Mouse (Mus musculus): ENCODE data around the gene Nuak2. TPM values are rescaled to one million over a fixed set of nuclear protein-coding genes. Genes with fewer than 3 reads are reported as not detected.

The Nuak2 gene
- polyA plus RNA-seq, 1 experiment from 2014 or later = 13.4 TPM

GRCm38 (mm10) chr1:132306160-132306559, 9.8 kb upstream of the Nuak2 start:
- Histone ChIP-seq H3K4me1 (replicated peaks; ENCODE audit: control insufficient read depth, insufficient read depth, low read length) (no peaks in the 10 kb centered on the region), H3K27me3 (replicated peaks; ENCODE audit: control insufficient read depth, insufficient read depth, low read length) (no peaks in the 10 kb centered on the region), H3K4me3 (replicated peaks; ENCODE audit: low read length) (no peak overlapping the region), H3K27ac (ENCODE audit: low read length) (no peak overlapping the region), H3K36me3 (ENCODE audit: control insufficient read depth, insufficient read depth) (no peaks in the 10 kb centered on the region), H3K9me3 (ENCODE audit: control insufficient read depth, low read length) (no peaks in the 10 kb centered on the region), H3K9ac (replicated peaks; ENCODE audit: low read depth, low read length) (no peak overlapping the region), H3K4me2 (ENCODE audit: low read length) (no peak overlapping the region)
- ATAC-seq = no peak
- 28% methylated on average over 4 of the region's 4 CpGs for WGBS

GRCm38 (mm10) chr1:132306808-132307207, 9.1 kb upstream of the Nuak2 start:
- H3K9ac ChIP-seq (replicated peaks; ENCODE audit: low read depth, low read length) = no peak overlapping the region
- no peak for ATAC-seq
- no peaks in the 10 kb centered on the region for H3K27me3 ChIP-seq (replicated peaks; ENCODE audit: control insufficient read depth, insufficient read depth, low read length)
- H3K4me2 ChIP-seq (ENCODE audit: low read length) = no peak overlapping the region
- H3K36me3 ChIP-seq (ENCODE audit: control insufficient read depth, insufficient read depth) = no peaks in the 10 kb centered on the region
- WGBS = 18% methylated on average over 4 of the region's 4 CpGs
- H3K27ac ChIP-seq (ENCODE audit: low read length) = no peak overlapping the region
- no peaks in the 10 kb centered on the region for H3K4me1 ChIP-seq (replicated peaks; ENCODE audit: control insufficient read depth, insufficient read depth, low read length)
- H3K9me3 ChIP-seq (ENCODE audit: control insufficient read depth, low read length) = no peaks in the 10 kb centered on the region
- H3K4me3 ChIP-seq (replicated peaks; ENCODE audit: low read length) = no peak overlapping the region

GRCm38 (mm10) chr1:132307962-132308361, 8.0 kb upstream of the Nuak2 start:
- no peak overlapping the region for H3K4me2 ChIP-seq (ENCODE audit: low read length)
- ATAC-seq = no peak
- H3K4me3 ChIP-seq (replicated peaks; ENCODE audit: low read length) = no peak overlapping the region
- WGBS = 81% methylated on average over 6 of the region's 6 CpGs
- H3K4me1 ChIP-seq (replicated peaks; ENCODE audit: control insufficient read depth, insufficient read depth, low read length) = no peaks in the 10 kb centered on the region
- no peaks in the 10 kb centered on the region for H3K9me3 ChIP-seq (ENCODE audit: control insufficient read depth, low read length)
- H3K36me3 ChIP-seq (ENCODE audit: control insufficient read depth, insufficient read depth) = no peaks in the 10 kb centered on the region
- H3K27ac ChIP-seq (ENCODE audit: low read length) = no peak overlapping the region
- no peak overlapping the region for H3K9ac ChIP-seq (replicated peaks; ENCODE audit: low read depth, low read length)
- no peaks in the 10 kb centered on the region for H3K27me3 ChIP-seq (replicated peaks; ENCODE audit: control insufficient read depth, insufficient read depth, low read length)

GRCm38 (mm10) chr1:132308674-132309073, 7.3 kb upstream of the Nuak2 start:
- ATAC-seq = no peak
- no peaks in the 10 kb centered on the region for H3K27me3 ChIP-seq (replicated peaks; ENCODE audit: control insufficient read depth, insufficient read depth, low read length)
- no peak overlapping the region for H3K4me3 ChIP-seq (replicated peaks; ENCODE audit: low read length)
- no peak overlapping the region for H3K4me2 ChIP-seq (ENCODE audit: low read length)
- H3K36me3 ChIP-seq (ENCODE audit: control insufficient read depth, insufficient read depth) = no peaks in the 10 kb centered on the region
- no peaks in the 10 kb centered on the region for H3K9me3 ChIP-seq (ENCODE audit: control insufficient read depth, low read length)
- no peak overlapping the region for H3K9ac ChIP-seq (replicated peaks; ENCODE audit: low read depth, low read length)
- no peaks in the 10 kb centered on the region for H3K4me1 ChIP-seq (replicated peaks; ENCODE audit: control insufficient read depth, insufficient read depth, low read length)
- H3K27ac ChIP-seq (ENCODE audit: low read length) = no peak overlapping the region
- WGBS = 80% methylated on average over 7 of the region's 7 CpGs

- WGBS = 73% methylated on average over 7 of the region's 7 CpGs
- H3K4me3 ChIP-seq (replicated peaks; ENCODE audit: low read length) = no peak overlapping the region
- no peaks in the 10 kb centered on the region for H3K27me3 ChIP-seq (replicated peaks; ENCODE audit: control insufficient read depth, insufficient read depth, low read length)
- no peak overlapping the region for H3K4me2 ChIP-seq (ENCODE audit: low read length)
- no peak overlapping the region for H3K9ac ChIP-seq (replicated peaks; ENCODE audit: low read depth, low read length)
- no peak overlapping the region for H3K27ac ChIP-seq (ENCODE audit: low read length)
- no peak for ATAC-seq
- H3K4me1 ChIP-seq (replicated peaks; ENCODE audit: control insufficient read depth, insufficient read depth, low read length) = peaks cover 4% of the 10 kb centered on the region; the same call in 1 of the 2 replicates
- no peaks in the 10 kb centered on the region for H3K9me3 ChIP-seq (ENCODE audit: control insufficient read depth, low read length)
- H3K36me3 ChIP-seq (ENCODE audit: control insufficient read depth, insufficient read depth) = no peaks in the 10 kb centered on the region
Measured at GRCm38 (mm10) chr1:132310754-132311153, 5.2 kb upstream of the Nuak2 start.

GRCm38 (mm10) chr1:132311174-132311859, 4.6 kb upstream of the Nuak2 start:
- no peaks in the 10 kb centered on the region for H3K27me3 ChIP-seq (replicated peaks; ENCODE audit: control insufficient read depth, insufficient read depth, low read length)
- no peak for ATAC-seq
- no peaks in the 10 kb centered on the region for H3K9me3 ChIP-seq (ENCODE audit: control insufficient read depth, low read length)
- no peak overlapping the region for H3K4me3 ChIP-seq (replicated peaks; ENCODE audit: low read length)
- H3K4me1 ChIP-seq (replicated peaks; ENCODE audit: control insufficient read depth, insufficient read depth, low read length) = peaks cover 5% of the 10 kb centered on the region
- no peak overlapping the region for H3K9ac ChIP-seq (replicated peaks; ENCODE audit: low read depth, low read length)
- H3K36me3 ChIP-seq (ENCODE audit: control insufficient read depth, insufficient read depth) = no peaks in the 10 kb centered on the region
- WGBS = 80% methylated on average over 10 of the region's 10 CpGs
- no peak overlapping the region for H3K4me2 ChIP-seq (ENCODE audit: low read length)
- no peak overlapping the region for H3K27ac ChIP-seq (ENCODE audit: low read length)

GRCm38 (mm10) chr1:132312043-132312442, 3.9 kb upstream of the Nuak2 start:
- WGBS = 47% methylated on average over 2 of the region's 2 CpGs
- Histone ChIP-seq H3K4me2 (ENCODE audit: low read length) (no peak overlapping the region), H3K4me1 (replicated peaks; ENCODE audit: control insufficient read depth, insufficient read depth, low read length) (peaks cover 11% of the 10 kb centered on the region)

GRCm38 (mm10) chr1:132312703-132313102, 3.2 kb upstream of the Nuak2 start:
- Histone ChIP-seq H3K27me3 (replicated peaks; ENCODE audit: control insufficient read depth, insufficient read depth, low read length) (no peaks in the 10 kb centered on the region), H3K9me3 (ENCODE audit: control insufficient read depth, low read length) (no peaks in the 10 kb centered on the region), H3K4me1 (replicated peaks; ENCODE audit: control insufficient read depth, insufficient read depth, low read length) (peaks cover 18% of the 10 kb centered on the region), H3K9ac (replicated peaks; ENCODE audit: low read depth, low read length) (no peak overlapping the region), H3K36me3 (ENCODE audit: control insufficient read depth, insufficient read depth) (no peaks in the 10 kb centered on the region), H3K27ac (ENCODE audit: low read length) (no peak overlapping the region), H3K4me3 (replicated peaks; ENCODE audit: low read length) (no peak overlapping the region), H3K4me2 (ENCODE audit: low read length) (no peak overlapping the region)
- ATAC-seq = 0 out of 2 replicates have a peak, but pooled peaks have one; percentile 5
- WGBS = 63% methylated on average over 3 of the region's 3 CpGs

More at GRCm38 (mm10) chr1:132312043-132312442, 3.9 kb upstream of the Nuak2 start:
- H3K9me3 ChIP-seq (ENCODE audit: control insufficient read depth, low read length) = no peaks in the 10 kb centered on the region
- H3K27ac ChIP-seq (ENCODE audit: low read length) = no peak overlapping the region
- H3K4me3 ChIP-seq (replicated peaks; ENCODE audit: low read length) = no peak overlapping the region
- no peak overlapping the region for H3K9ac ChIP-seq (replicated peaks; ENCODE audit: low read depth, low read length)
- no peaks in the 10 kb centered on the region for H3K36me3 ChIP-seq (ENCODE audit: control insufficient read depth, insufficient read depth)
- ATAC-seq = no peak
- H3K27me3 ChIP-seq (replicated peaks; ENCODE audit: control insufficient read depth, insufficient read depth, low read length) = no peaks in the 10 kb centered on the region

- H3K27ac ChIP-seq (ENCODE audit: low read length) = no peak overlapping the region
- H3K36me3 ChIP-seq (ENCODE audit: control insufficient read depth, insufficient read depth) = no peaks in the 10 kb centered on the region
- no peak for ATAC-seq
- H3K27me3 ChIP-seq (replicated peaks; ENCODE audit: control insufficient read depth, insufficient read depth, low read length) = no peaks in the 10 kb centered on the region
- H3K4me1 ChIP-seq (replicated peaks; ENCODE audit: control insufficient read depth, insufficient read depth, low read length) = peaks cover 37% of the 10 kb centered on the region
- H3K9me3 ChIP-seq (ENCODE audit: control insufficient read depth, low read length) = no peaks in the 10 kb centered on the region
- peak overlapping the region; percentile 73 for H3K4me3 ChIP-seq (replicated peaks; ENCODE audit: low read length)
- peak overlapping the region; percentile 74 for H3K9ac ChIP-seq (replicated peaks; ENCODE audit: low read depth, low read length)
- H3K4me2 ChIP-seq (ENCODE audit: low read length) = peak overlapping the region; percentile 88
- 13% methylated on average over 7 of the region's 7 CpGs for WGBS
Measured at GRCm38 (mm10) chr1:132316625-132316994, 684 bp downstream of the Nuak2 start.

Measured in forebrain, embryonic 16.5 days (tissue).